Mouse (Mus musculus): Measurements from ENCODE around the gene Irf7. TPM values are rescaled to one million over a fixed set of nuclear protein-coding genes. Genes with fewer than 3 reads are reported as not detected.

Irf7 gene
- total RNA-seq, 1 experiment from 2014 or later = 3.4 TPM

GRCm38 (mm10) chr7:141226535-141226934 is 39.7 kb downstream of the Irf7 start:
- no peak for ATAC-seq (replicated peaks; ENCODE audit: low read depth, poor library complexity, severe bottlenecking)

GRCm38 (mm10) chr7:141222696-141223215 is 43.5 kb downstream of the Irf7 start:
- no peak for ATAC-seq (replicated peaks; ENCODE audit: low read depth, poor library complexity, severe bottlenecking)

GRCm38 (mm10) chr7:141222126-141222467 is 44.2 kb downstream of the Irf7 start:
- no peak for ATAC-seq (replicated peaks; ENCODE audit: low read depth, poor library complexity, severe bottlenecking)

GRCm38 (mm10) chr7:141221249-141222125 is 44.8 kb downstream of the Irf7 start:
- peak; percentile 95 for ATAC-seq (replicated peaks; ENCODE audit: low read depth, poor library complexity, severe bottlenecking)

- ATAC-seq (replicated peaks; ENCODE audit: low read depth, poor library complexity, severe bottlenecking) = no peak
Measured at GRCm38 (mm10) chr7:141220377-141220776, 45.9 kb downstream of the Irf7 start.

GRCm38 (mm10) chr7:141219558-141220099 is 46.7 kb downstream of the Irf7 start:
- no peak for ATAC-seq (replicated peaks; ENCODE audit: low read depth, poor library complexity, severe bottlenecking)

- no peak for ATAC-seq (replicated peaks; ENCODE audit: low read depth, poor library complexity, severe bottlenecking)
Measured at GRCm38 (mm10) chr7:141218557-141219133, 47.6 kb downstream of the Irf7 start.

- ATAC-seq (replicated peaks; ENCODE audit: low read depth, poor library complexity, severe bottlenecking) = no peak
Measured at GRCm38 (mm10) chr7:141218141-141218540, 48.1 kb downstream of the Irf7 start.

- ATAC-seq (replicated peaks; ENCODE audit: low read depth, poor library complexity, severe bottlenecking) = no peak
Measured at GRCm38 (mm10) chr7:141217343-141218013, 48.8 kb downstream of the Irf7 start.

GRCm38 (mm10) chr7:141216894-141217293 is 49.4 kb downstream of the Irf7 start:
- no peak for ATAC-seq (replicated peaks; ENCODE audit: low read depth, poor library complexity, severe bottlenecking)

- ATAC-seq (replicated peaks; ENCODE audit: low read depth, poor library complexity, severe bottlenecking) = peak; percentile 40
Measured at GRCm38 (mm10) chr7:141215880-141216733, 50.2 kb downstream of the Irf7 start.

- ATAC-seq (replicated peaks; ENCODE audit: low read depth, poor library complexity, severe bottlenecking) = peak; percentile 92
Measured at GRCm38 (mm10) chr7:141215101-141215879, 51.0 kb downstream of the Irf7 start, which contains the start of gene Rassf7. Rassf7 (plus strand) TSS chr7:141215860.

GRCm38 (mm10) chr7:141214310-141214709 is 52.0 kb downstream of the Irf7 start:
- no peak for ATAC-seq (replicated peaks; ENCODE audit: low read depth, poor library complexity, severe bottlenecking)

GRCm38 (mm10) chr7:141213605-141214235 is 52.6 kb downstream of the Irf7 start, which contains the start of gene Lmntd2:
Lmntd2 (minus strand) TSS chr7:141214080.
- ATAC-seq (replicated peaks; ENCODE audit: low read depth, poor library complexity, severe bottlenecking) = no peak

- ATAC-seq (replicated peaks; ENCODE audit: low read depth, poor library complexity, severe bottlenecking) = no peak
Measured at GRCm38 (mm10) chr7:141213133-141213532, 53.1 kb downstream of the Irf7 start.

Data from common myeloid progenitor, adult 5-6 weeks (primary cell).